Mouse (Mus musculus): ENCODE results near the gene Olfr374.

DNA sequence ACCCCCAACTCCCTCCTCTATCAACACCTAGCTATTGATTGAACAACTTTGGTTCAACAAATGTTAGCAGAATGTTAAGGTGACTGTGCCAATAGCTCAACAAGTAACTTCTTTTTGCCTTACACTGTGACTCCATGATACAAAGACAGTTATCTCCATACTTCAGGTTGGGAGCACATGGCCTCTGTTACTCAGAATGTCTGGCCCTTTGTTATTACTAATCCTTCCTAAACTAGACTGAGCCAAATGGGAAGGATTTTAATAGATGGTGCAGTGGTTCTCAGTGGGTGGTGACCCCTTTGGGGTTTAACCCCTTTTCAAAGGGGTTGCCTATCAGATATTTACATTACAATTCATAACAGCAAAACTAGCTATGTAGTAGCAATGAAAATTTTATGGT, 46.5 kb downstream of the Olfr374 start:
- TF ChIP-seq MAFK (IDR thresholded peaks at IDR 0.05; ENCODE audit: insufficient read depth, low read depth, low read length) (no peak), HCFC1 (IDR thresholded peaks at IDR 0.05; ENCODE audit: borderline replicate concordance, insufficient read depth, low read length) (no peak), CHD2 (IDR thresholded peaks at IDR 0.05; ENCODE audit: low read depth, low read length) (no peak), ZNF384 (IDR thresholded peaks at IDR 0.05; ENCODE audit: low read depth, low read length) (no peak), ZC3H11A (IDR thresholded peaks at IDR 0.05; ENCODE audit: borderline replicate concordance, low read depth, low read length) (no peak)

Measured in ES-E14 (cell line).